Mouse (Mus musculus) kidney, embryonic 16.5 days (tissue): Measurements from ENCODE around the gene Bcl2l12. TPM values are rescaled to one million over a fixed set of nuclear protein-coding genes. Genes with fewer than 3 reads are reported as not detected.

Experiments
- ATAC-seq: fragments of 200-750 bp; cut with Nextera tagmentation; 2 replicates; pipeline ENCODE4 v1.8.0; 2017; ENCODE audit warnings: moderate TSS enrichment; ENCODE audit not compliant: low FRiP score, low TSS enrichment
- H3K27ac ChIP-seq: fragments of 300-500 bp; sonication (generic); 2 replicates; pipeline ENCODE4 v1.5.1; 2014; ENCODE audit warnings: low read length
- H3K27me3 ChIP-seq: fragments of 300-500 bp; sonication (generic); 2 replicates; pipeline ENCODE4 v1.6.1; 2014; ENCODE audit warnings: low read length, control low read depth, mixed read lengths; ENCODE audit not compliant: insufficient read depth
- H3K36me3 ChIP-seq: fragments of 300-500 bp; sonication (generic); 2 replicates; pipeline ENCODE4 v1.6.1; 2014; ENCODE audit warnings: low read length, control low read depth, mixed read lengths; ENCODE audit not compliant: insufficient read depth
- H3K4me1 ChIP-seq: fragments of 300-500 bp; sonication (generic); 2 replicates; pipeline ENCODE4 v1.6.1; 2014; ENCODE audit warnings: low read length, control low read depth, mixed read lengths; ENCODE audit not compliant: insufficient read depth
- H3K4me2 ChIP-seq: fragments of 300-500 bp; sonication (generic); replicated peaks from 2 replicates; pipeline ENCODE4 v1.6.1; 2014; ENCODE audit warnings: low read depth, low read length
- H3K4me3 ChIP-seq: fragments of 300-500 bp; sonication (generic); 2 replicates; pipeline ENCODE4 v1.5.1; 2014; ENCODE audit warnings: mild to moderate bottlenecking, low read length
- H3K9ac ChIP-seq: fragments of 300-500 bp; sonication (generic); replicated peaks from 2 replicates; pipeline ENCODE4 v1.6.1; 2014; ENCODE audit warnings: low read length
- H3K9me3 ChIP-seq: fragments of 300-500 bp; sonication (generic); 2 replicates; pipeline ENCODE4 v1.6.1; 2016; ENCODE audit warnings: low read length, control low read depth
- WGBS: fragments of 180-500 bp; shearing (Covaris S2); extraction: QIAGEN DNeasy Blood & Tissue Kit; methylation state at CpG from one replicate; pipeline ENCODE4 v1.1.7; 2014; 5-methylcytosine and 5-hydroxymethylcytosine counted together
- polyA plus RNA-seq: library from polyadenylated mRNA; unstranded; fragments of >200 nt; fragmentation: Nextera tagmentation; extraction: Ambion mirVana; gene quantifications from 2 replicates; pipeline ENCODE4 v1.2.1, GENCODE M21; 2015

Gene Bcl2l12
- polyA plus RNA-seq, 1 experiment from 2014 or later: 56.1 TPM

DNA sequence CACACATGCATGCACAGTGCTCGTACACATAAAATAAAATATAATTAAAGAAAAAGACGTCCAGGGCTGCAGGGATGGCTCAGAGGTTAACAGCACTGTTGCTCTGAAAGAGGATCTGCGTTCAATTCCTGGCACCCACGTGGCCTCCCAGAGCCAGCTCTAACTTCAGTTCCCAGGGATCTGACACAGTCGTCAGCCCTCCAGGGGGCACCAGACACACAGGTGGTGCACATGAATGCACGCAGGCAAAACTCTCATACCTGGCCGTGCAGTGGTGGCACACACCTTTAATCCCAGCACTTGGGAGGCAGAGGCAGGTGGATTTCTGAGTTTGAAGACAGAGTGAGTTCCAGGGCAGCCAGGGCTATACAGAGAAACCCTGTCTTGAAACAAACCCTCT, 32.5 kb downstream of the Bcl2l12 start:
- no peak for ATAC-seq
- Histone ChIP-seq H3K4me2 (no peak overlapping the region), H3K4me3 (no peak overlapping the region), H3K9me3 (no peaks in the 10 kb centered on the region), H3K27me3 (no peaks in the 10 kb centered on the region), H3K4me1 (peaks cover 8% of the 10 kb centered on the region), H3K27ac (no peak overlapping the region), H3K36me3 (peaks cover 17% of the 10 kb centered on the region; the same call in 1 of the 2 replicates), H3K9ac (no peak overlapping the region)
- WGBS: 80% methylated on average over 7 of the region's 7 CpGs

DNA sequence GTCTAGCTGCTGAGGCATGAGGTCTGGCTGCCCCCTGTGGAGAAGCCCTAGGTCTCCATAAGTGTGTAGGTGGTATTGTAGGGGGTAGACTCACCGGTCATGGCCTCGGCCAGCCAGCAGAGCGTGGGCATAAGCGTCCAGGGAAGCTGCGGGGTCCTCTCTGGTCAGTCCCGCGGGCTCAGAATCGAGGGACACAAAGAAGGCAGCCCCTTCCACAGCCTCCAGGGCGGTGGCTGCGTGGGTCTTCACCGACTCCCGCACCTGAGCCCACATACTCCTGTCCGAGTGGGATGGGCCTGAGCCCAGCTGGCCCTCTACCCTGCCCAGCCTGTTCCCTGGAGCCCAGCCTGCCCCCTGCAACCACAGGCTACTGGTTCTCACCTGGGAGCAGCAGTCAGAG, 33.5 kb downstream of the Bcl2l12 start:
- H3K4me2 ChIP-seq: no peak overlapping the region
- no peak overlapping the region for H3K4me3 ChIP-seq
- H3K9me3 ChIP-seq: no peaks in the 10 kb centered on the region
- H3K27ac ChIP-seq: no peak overlapping the region
- peaks cover 17% of the 10 kb centered on the region; the same call in 1 of the 2 replicates for H3K36me3 ChIP-seq
- no peaks in the 10 kb centered on the region for H3K27me3 ChIP-seq
- ATAC-seq: no peak
- 0 out of 2 replicates have a peak, but pooled peaks cover 5% of the 10 kb centered on the region for H3K4me1 ChIP-seq
- H3K9ac ChIP-seq: no peak overlapping the region
- 95% methylated on average over 13 of the region's 13 CpGs for WGBS

DNA sequence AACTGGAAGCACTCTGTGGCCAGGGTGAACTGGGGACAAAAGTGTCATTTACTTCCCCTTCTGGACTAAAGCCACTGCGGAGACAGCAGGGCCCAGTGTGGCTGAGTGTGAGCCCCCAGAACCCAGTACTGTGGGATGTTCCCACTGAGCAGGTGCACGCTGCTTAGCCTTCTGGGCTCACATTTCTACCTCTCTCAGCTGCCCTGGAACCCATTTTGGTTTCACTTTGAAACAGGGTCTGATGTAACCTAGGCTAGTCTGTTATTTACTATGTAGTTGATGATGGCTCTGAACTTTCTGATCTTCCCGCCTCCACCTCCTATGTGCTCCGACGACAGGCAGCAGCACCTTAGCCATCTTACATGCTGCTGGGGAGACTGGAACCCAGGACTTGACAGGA, 35.7 kb downstream of the Bcl2l12 start:
- WGBS: 91% methylated on average over 5 of the region's 5 CpGs
- no peak for ATAC-seq

DNA sequence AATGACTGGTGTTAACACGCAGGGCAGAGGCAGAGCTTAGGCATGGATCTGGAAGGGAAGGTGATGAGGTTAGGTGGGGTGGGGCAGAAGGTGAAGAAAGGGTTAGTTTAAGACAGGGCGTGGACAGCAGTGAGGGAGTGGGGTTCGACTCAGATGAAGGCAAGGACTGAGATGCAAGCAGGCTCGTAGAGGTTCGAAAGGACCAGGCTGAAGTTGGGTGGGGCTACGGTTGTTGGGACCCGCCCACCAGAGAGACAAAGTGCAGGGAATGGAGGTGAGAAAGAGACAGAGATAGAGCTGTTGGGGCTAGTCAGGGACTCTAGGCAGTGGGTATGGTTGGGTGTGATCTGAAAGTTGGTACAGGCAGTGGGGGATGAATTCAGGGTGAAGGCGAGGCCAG, 36.2 kb downstream of the Bcl2l12 start:
- 71% methylated on average over 8 of the region's 8 CpGs for WGBS
- no peak overlapping the region for H3K4me3 ChIP-seq
- ATAC-seq: no peak

More for the DNA sequence above, 35.7 kb downstream of the Bcl2l12 start:
- Histone ChIP-seq H3K4me1 (no peaks in the 10 kb centered on the region), H3K27me3 (no peaks in the 10 kb centered on the region), H3K9me3 (no peaks in the 10 kb centered on the region), H3K9ac (no peak overlapping the region), H3K36me3 (peaks cover 17% of the 10 kb centered on the region; the same call in 1 of the 2 replicates), H3K4me2 (no peak overlapping the region), H3K4me3 (no peak overlapping the region), H3K27ac (no peak overlapping the region)

DNA sequence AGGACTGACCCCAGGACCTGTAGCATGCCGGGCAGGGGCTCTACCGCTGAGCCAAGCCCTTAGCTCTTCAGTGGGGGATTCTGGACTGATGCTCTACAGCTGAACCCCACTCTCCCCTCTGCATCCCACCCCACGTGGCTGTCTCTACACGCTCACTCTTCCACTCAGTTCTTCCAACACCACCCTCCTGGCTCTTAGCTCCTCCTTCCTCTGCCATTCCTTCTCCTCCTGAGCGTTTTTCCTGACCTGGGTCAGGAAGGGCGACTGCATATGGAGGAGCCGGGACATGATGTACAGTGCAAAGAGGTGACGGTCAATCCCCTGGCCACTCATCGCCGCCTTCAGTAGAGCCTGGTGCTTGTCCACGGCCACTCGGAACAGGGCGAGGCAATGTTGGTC, 38.0 kb downstream of the Bcl2l12 start:
- 85% methylated on average over 13 of the region's 13 CpGs for WGBS

More for the DNA sequence above, 36.2 kb downstream of the Bcl2l12 start:
- Histone ChIP-seq H3K9me3 (no peaks in the 10 kb centered on the region), H3K27me3 (no peaks in the 10 kb centered on the region), H3K27ac (no peak overlapping the region), H3K36me3 (peaks cover 17% of the 10 kb centered on the region; the same call in 1 of the 2 replicates), H3K4me1 (0 out of 2 replicates have a peak, but pooled peaks cover 3% of the 10 kb centered on the region), H3K4me2 (no peak overlapping the region), H3K9ac (no peak overlapping the region)

DNA sequence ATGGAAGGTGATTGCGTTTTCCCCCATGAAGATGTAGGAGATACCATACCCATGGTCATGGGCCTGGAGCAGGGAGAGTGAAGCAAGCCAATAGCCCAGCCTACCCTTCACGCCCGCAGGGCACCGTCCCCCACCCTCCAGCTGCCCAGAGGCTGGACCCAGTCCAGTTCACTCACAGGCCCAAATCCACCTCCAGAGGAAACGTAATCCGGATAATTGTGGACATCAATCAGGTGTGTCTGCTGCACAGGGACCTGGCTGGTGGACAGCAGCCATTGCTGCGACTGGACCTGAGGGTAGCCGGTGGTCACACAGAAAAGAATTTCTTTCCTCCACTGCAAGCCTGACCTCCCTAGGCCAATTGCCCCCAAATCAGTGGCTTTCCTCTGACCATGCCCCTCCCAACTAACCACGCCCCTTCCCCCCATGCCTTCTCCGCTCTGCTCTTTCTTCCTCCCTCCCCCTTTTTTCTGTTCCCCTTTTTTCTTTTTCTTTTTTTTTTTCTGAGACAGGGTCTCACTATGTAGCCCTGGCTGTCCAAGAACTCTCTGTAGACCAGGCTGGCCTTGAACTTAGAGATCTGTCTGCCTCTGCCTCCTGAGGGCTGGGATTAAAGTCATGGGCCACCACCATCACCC, 38.5 kb downstream of the Bcl2l12 start:
- Histone ChIP-seq H3K36me3 (0 out of 2 replicates have a peak, but pooled peaks cover 5% of the 10 kb centered on the region), H3K27ac (no peak overlapping the region), H3K27me3 (no peaks in the 10 kb centered on the region), H3K4me2 (no peak overlapping the region), H3K9ac (no peak overlapping the region), H3K9me3 (no peaks in the 10 kb centered on the region), H3K4me3 (no peak overlapping the region), H3K4me1 (peaks cover 8% of the 10 kb centered on the region; the same call in 1 of the 2 replicates)
- 76% methylated on average over 10 of the region's 10 CpGs for WGBS
- no peak for ATAC-seq

More for the DNA sequence above, 38.0 kb downstream of the Bcl2l12 start:
- no peaks in the 10 kb centered on the region for H3K27me3 ChIP-seq
- H3K27ac ChIP-seq: no peak overlapping the region
- H3K36me3 ChIP-seq: 0 out of 2 replicates have a peak, but pooled peaks cover 10% of the 10 kb centered on the region
- no peaks in the 10 kb centered on the region for H3K9me3 ChIP-seq
- no peak overlapping the region for H3K4me3 ChIP-seq
- no peak for ATAC-seq
- peaks cover 8% of the 10 kb centered on the region; the same call in 1 of the 2 replicates for H3K4me1 ChIP-seq
- H3K4me2 ChIP-seq: no peak overlapping the region
- no peak overlapping the region for H3K9ac ChIP-seq

DNA sequence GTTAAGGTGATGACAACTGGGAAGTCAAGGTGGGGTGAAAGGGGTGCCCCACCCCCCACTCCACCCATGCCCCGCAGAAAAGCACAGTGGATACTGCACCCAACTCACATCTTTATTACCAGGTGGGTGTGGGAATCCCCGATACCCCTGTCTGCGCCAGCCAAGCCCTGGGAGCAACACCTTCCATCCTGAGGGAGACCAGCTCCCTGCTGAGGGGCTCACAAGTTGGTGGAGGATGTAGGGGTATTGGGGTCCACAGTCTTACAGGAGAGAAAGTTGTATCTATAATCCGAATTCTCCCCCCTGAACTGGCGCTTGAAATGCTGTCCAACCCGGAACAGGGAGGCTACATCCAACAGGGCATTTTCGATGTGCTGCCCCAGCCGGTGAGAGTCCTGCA, 39.2 kb downstream of the Bcl2l12 start:
- Histone ChIP-seq H3K4me3 (no peak overlapping the region), H3K9ac (no peak overlapping the region), H3K4me2 (no peak overlapping the region), H3K9me3 (no peaks in the 10 kb centered on the region), H3K27ac (no peak overlapping the region), H3K4me1 (peaks cover 8% of the 10 kb centered on the region; the same call in 1 of the 2 replicates), H3K27me3 (no peaks in the 10 kb centered on the region), H3K36me3 (0 out of 2 replicates have a peak, but pooled peaks cover 3% of the 10 kb centered on the region)
- no peak for ATAC-seq
- WGBS: 87% methylated on average over 8 of the region's 8 CpGs

DNA sequence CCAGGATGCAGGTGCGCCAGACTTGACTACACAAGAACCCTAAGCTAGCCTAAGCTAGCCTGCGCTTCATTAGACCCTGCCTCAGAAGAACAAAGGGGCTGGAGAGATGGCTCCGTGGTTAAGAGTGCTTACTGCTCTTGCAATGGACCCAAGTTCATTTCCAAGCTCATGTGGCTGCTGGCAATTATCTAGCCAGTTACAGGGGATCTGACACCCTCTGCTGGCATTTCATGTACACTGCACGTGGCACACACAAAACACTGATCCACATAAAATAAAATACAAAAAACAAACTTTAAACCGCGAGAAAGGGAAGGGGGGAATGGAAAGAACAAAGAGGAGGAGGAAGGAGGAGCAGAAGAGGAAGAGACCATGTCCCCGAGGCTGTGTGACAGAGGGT, 40.3 kb downstream of the Bcl2l12 start:
- no peak overlapping the region for H3K27ac ChIP-seq
- H3K9ac ChIP-seq: no peak overlapping the region
- no peaks in the 10 kb centered on the region for H3K36me3 ChIP-seq
- H3K4me1 ChIP-seq: peaks cover 8% of the 10 kb centered on the region; the same call in 1 of the 2 replicates
- no peak for ATAC-seq
- no peaks in the 10 kb centered on the region for H3K9me3 ChIP-seq
- H3K4me2 ChIP-seq: no peak overlapping the region
- no peaks in the 10 kb centered on the region for H3K27me3 ChIP-seq
- no peak overlapping the region for H3K4me3 ChIP-seq
- 52% methylated on average over 7 of the region's 7 CpGs for WGBS

DNA sequence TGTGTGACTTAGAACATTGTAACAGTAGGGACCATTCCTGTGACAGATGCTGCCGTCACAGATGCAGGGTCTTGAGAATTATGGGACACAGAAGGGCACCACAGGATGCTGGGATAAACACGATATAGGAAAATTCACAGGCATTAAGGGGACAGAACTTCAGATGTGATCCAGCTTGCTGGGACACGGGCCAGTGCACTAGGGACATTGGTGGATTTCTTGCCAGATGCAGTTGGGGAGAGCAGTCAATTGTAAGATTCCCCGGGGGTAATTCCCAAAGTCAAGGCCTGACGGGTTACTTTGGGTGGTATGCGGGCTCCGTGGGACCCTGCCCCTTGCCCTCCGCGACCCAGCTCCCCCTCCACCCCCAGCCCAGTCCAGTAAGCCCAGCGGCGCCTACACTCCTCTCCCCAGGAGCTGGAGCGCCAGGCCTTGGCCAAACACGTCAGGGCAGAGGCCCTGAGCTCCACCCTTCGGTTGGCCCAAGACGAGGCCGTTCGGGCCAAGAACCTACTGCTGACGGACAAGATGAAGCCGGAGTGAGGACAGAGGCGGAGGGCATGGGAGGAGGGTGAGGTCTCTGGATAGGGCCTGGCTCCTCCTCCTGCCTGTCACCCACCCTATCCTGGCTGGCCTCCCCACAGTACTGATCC, 41.2 kb downstream of the Bcl2l12 start:
- no peak overlapping the region for H3K9ac ChIP-seq
- WGBS: 59% methylated on average over 20 of the region's 20 CpGs

DNA sequence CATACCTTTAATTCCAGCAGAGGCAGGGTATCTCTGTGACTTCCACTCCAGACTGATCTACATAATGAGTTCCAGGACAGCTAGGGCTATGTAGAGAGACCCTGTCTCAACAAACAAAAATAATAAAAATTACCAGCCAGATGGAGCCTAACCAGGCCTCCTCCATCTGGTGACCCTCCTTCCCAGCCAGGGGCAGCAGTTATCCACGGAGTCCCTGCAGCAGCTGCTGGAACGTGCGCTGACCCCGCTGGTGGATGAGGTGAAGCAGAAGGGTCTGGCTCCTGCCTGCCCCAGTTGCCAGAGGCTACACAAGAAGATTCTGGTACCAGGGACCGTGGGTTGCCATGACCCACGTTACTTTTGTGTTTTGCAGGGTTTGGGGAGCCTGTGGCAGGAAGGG, 42.2 kb downstream of the Bcl2l12 start:
- Histone ChIP-seq H3K36me3 (no peaks in the 10 kb centered on the region), H3K27me3 (peaks cover 5% of the 10 kb centered on the region; the same call in 1 of the 2 replicates), H3K9me3 (no peaks in the 10 kb centered on the region), H3K4me3 (no peak overlapping the region), H3K4me2 (no peak overlapping the region), H3K9ac (no peak overlapping the region), H3K27ac (no peak overlapping the region), H3K4me1 (peaks cover 20% of the 10 kb centered on the region)
- WGBS: 53% methylated on average over 6 of the region's 6 CpGs
- no peak for ATAC-seq

More for the DNA sequence above, 41.2 kb downstream of the Bcl2l12 start:
- Histone ChIP-seq H3K9me3 (no peaks in the 10 kb centered on the region), H3K27me3 (no peaks in the 10 kb centered on the region), H3K4me3 (no peak overlapping the region), H3K4me2 (no peak overlapping the region), H3K36me3 (no peaks in the 10 kb centered on the region), H3K4me1 (peaks cover 10% of the 10 kb centered on the region), H3K27ac (no peak overlapping the region)
- no peak for ATAC-seq
